Mouse (Mus musculus) hematopoietic stem cell, adult 5-6 weeks (primary cell): Measurements from ENCODE around the gene Ptar1. TPM values are rescaled to one million over a fixed set of nuclear protein-coding genes. Genes with fewer than 3 reads are reported as not detected.
"Not testable (repeated sequence)": the region's sequence is repeated elsewhere in the genome, so short reads cannot be mapped to it uniquely, and the experiment has no call there.

Experiments
- ATAC-seq, 2 experiments: fragments of 125-278 bp in 1 of 2; replicated peaks in 1 of 2; 2 replicates each; pipeline ENCODE4 v1.8.0; 2016 to 2017; ENCODE audit warnings: inconsistent platforms in 2 of 2, mild to moderate bottlenecking in 2 of 2, moderate number of reproducible peaks in 2 of 2, low read depth in 1 of 2, moderate TSS enrichment in 1 of 2; ENCODE audit not compliant: low FRiP score in 2 of 2, poor library complexity in 2 of 2, severe bottlenecking in 2 of 2, insufficient read depth in 1 of 2, low TSS enrichment in 1 of 2
- total RNA-seq: library from RNA; stranded (forward); fragments of 172-1452, 232-1000 nt; gene quantifications from 2 replicates; pipeline ENCODE4 v1.2.3, GENCODE M21; 2017

Ptar1 gene
- 18.8 and 22.0 TPM in 2 replicates for total RNA-seq

GRCm38 (mm10) chr19:23687296-23688021 is at the start of gene Ptar1:
Gene Ptar1 (plus strand): TSS chr19:23687429.
- ATAC-seq, result peak; percentile 80 to 91; a peak in 3 of 4 replicates

- no peak for ATAC-seq
Measured at GRCm38 (mm10) chr19:23643819-23644218, 43.4 kb upstream of the Ptar1 start.

GRCm38 (mm10) chr19:23645347-23645746 is 41.9 kb upstream of the Ptar1 start:
- ATAC-seq, result no peak

- no peak for ATAC-seq
Measured at GRCm38 (mm10) chr19:23647308-23647707, 39.9 kb upstream of the Ptar1 start.

GRCm38 (mm10) chr19:23652644-23653043 is 34.6 kb upstream of the Ptar1 start, which contains the start of gene 1700028P14Rik:
Gene 1700028P14Rik (minus strand): TSS chr19:23652812.
- no peak for ATAC-seq

GRCm38 (mm10) chr19:23653154-23653553 is 34.1 kb upstream of the Ptar1 start:
- no peak for ATAC-seq

GRCm38 (mm10) chr19:23657261-23657932 is 29.8 kb upstream of the Ptar1 start:
- ATAC-seq, result no peak

GRCm38 (mm10) chr19:23658350-23658749 is 28.9 kb upstream of the Ptar1 start:
- ATAC-seq, result no peak

- ATAC-seq, result no peak
Measured at GRCm38 (mm10) chr19:23664083-23664482, 23.1 kb upstream of the Ptar1 start.

- ATAC-seq, result no peak
Measured at GRCm38 (mm10) chr19:23668142-23668655, 19.0 kb upstream of the Ptar1 start.

- ATAC-seq, result no peak
Measured at GRCm38 (mm10) chr19:23673021-23673420, 14.2 kb upstream of the Ptar1 start.

GRCm38 (mm10) chr19:23675656-23676055 is 11.6 kb upstream of the Ptar1 start:
- not testable (repeated sequence) for ATAC-seq

GRCm38 (mm10) chr19:23686962-23687295 is 300 bp upstream of the Ptar1 start:
- no peak; a peak in 2 of 4 replicates for ATAC-seq

GRCm38 (mm10) chr19:23688421-23688946 is 1.3 kb downstream of the Ptar1 start:
- no peak for ATAC-seq

GRCm38 (mm10) chr19:23694344-23694743 is 7.1 kb downstream of the Ptar1 start:
- no peak for ATAC-seq

GRCm38 (mm10) chr19:23697861-23698260 is 10.6 kb downstream of the Ptar1 start:
- ATAC-seq, result no peak

GRCm38 (mm10) chr19:23698366-23698765 is 11.1 kb downstream of the Ptar1 start:
- no peak for ATAC-seq

- no peak for ATAC-seq
Measured at GRCm38 (mm10) chr19:23699131-23699530, 11.9 kb downstream of the Ptar1 start.
